Mouse (Mus musculus): ENCODE results near the gene Lrrc45.

DNA sequence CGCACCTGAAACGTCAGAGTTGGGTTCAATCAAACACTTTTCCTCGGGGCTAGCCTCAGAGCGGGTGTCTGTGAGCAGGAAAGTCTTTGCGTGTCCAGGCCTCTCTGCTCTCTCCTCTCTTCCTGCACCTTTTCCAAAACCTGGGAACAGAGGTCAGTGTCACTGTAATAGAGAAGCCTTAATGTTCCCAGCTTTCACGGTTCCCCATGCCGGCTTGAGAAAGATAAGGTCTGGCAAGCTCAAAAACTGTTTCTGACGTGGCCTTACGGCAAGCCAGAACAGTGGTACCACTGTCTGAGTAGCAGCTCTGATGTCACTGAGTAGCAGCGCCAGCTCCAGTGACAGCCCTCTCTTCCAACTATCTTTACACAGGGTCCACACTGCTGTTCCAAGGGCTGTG, 821 bp downstream of the Lrrc45 start:
- TF ChIP-seq CTCF (IDR thresholded peaks at IDR 0.05; ENCODE audit: low read depth) (no peak), EP300 (IDR thresholded peaks at IDR 0.05; ENCODE audit: low read depth) (no peak)
